Mouse (Mus musculus) ZHBTc4 (cell line): ENCODE measurements at regions not wholly inside any gene's neighbourhood (a gene's known extent, or its start where the extent isn't known, plus 50 kb on each side); places are given as distances from the start of the nearest gene placed in this dataset.

Experiments
- DNase-seq: peaks from one replicate; pipeline ENCODE4 v3.0.0-alpha.2; 2011; ENCODE audit warnings: low read depth, low spot score

DNA sequence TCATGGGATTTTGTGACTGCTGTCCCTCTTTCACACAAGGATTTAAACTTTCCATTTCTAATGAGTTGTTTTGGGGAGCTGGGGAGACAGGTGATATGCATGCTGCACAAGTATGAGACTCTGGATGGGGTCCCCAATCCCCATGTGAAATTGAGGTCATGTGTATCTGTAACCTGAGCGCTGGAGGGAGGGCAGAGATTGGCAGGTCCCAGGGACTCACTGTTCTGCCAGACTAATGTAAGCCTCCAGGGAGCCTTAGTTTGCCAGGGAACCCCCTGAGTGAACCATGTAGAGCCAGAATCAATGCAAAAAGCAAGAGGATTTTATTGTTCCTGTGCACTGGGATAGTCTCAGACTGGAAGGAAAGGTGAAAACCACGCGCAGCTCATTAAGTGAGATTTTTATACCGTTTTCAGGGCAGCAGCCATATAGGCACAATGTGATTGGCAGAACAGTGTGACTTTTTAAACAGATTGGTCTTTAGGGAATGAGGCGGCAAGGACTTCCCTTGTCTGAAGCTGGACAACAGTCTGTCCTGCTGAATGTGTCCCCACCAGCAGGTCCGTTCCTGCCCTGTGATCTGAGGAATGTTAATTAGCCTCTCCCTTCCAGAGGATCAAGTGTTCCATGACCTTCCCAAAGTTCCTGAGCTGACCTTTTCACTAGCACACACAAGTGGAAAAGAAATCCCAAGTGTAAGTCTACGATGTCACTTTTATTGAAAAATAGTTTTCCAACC, 59.9 kb upstream of the Oxgr1 start:
- peak; percentile 44 for DNase-seq

DNA sequence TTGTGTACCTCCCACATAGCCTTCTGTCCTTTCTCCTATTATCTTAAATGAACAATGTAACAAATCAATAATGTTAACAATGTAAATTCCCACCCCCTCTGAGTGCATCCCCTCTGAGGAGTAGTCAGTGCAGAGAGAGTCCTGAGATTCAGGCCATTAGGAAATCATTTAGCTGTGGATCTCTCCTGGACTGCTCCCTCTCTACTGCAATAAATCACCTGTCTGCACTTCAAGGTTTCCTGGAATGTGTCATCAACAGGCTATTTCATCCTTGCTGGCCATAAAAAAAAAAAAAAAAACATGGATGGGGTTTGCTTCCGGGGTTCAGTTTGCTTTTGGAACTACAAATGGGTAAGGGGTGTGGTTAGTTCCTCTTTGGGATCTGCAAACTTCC, 60.5 kb upstream of the Oxgr1 start:
- DNase-seq = peak; percentile 40

DNA sequence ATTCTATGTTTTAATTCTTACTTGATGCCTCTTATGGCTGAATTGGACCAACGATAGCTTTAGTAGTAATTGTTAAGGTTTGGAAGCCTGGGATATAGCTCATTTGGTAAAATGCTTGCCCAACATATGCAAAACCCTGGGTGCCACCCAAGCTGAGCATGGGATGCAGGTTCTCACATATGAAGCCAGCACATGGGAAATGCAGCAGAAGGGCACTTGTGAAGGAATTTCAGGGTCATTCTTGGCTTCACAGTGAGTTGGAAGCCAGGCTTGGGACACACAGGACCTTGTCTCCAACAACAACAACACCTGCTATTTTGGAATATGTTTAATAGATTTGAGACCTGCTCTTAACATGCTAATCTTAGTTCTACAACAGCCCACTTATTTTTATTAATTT, 67.6 kb upstream of the Oxgr1 start:
- DNase-seq = no peak

DNA sequence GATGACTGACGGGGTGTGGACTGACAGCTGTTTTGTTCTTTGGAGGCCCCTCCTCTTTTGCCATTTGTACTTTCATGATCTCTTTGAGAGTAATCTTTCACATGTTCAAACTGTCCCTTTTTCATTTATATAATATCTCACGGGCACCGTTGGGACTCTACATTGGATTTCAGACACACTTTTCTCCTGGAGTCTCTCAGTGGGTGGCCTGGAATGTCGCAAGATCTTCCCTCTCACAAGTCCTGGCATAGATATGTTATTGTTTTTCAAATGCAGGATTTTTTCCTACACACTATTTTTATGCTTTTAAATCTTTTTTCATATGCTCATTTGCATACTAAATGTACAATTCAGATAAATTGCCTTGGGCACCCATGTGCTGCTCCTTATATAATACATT, 71.1 kb upstream of the Oxgr1 start:
- DNase-seq = no peak

DNA sequence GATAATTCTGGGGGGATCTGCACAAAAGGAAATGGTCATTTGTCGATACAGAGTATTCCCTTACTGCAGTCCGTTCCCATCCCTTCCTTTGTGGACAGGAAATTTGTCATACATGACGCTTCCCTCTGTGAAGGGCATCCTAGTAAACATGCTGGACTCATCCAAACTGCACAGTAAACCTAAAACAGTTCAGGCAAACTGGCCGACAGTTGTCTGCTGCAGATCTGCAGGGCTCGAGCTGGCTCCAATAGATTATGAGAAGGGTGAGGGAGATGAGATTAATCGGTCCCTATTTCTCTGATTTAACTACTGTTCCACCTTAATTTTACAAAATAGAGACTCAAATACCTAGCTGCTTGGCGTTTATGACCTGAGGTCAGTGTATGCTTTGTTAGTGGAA, 76.3 kb upstream of the Oxgr1 start:
- no peak for DNase-seq

DNA sequence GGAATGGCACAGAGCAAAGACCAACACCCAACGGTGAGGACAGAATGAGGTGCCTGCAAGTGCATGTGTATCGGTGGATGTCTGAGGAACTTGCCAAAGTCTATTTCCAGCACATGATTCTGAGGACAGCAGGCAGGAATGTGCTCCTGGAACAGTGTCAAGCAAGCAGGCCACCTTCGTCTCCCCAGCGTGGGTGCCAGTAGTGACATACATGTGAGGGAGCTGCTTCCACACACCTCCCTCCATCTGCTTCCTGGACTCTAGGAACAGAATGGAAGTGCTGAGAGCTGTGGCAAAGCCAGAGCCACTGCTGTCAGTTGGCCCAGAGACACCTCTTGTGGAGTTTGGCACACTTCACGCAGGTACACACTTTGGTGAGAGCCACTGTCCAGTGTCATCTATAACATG, 76.9 kb upstream of the Oxgr1 start:
- DNase-seq = no peak

DNA sequence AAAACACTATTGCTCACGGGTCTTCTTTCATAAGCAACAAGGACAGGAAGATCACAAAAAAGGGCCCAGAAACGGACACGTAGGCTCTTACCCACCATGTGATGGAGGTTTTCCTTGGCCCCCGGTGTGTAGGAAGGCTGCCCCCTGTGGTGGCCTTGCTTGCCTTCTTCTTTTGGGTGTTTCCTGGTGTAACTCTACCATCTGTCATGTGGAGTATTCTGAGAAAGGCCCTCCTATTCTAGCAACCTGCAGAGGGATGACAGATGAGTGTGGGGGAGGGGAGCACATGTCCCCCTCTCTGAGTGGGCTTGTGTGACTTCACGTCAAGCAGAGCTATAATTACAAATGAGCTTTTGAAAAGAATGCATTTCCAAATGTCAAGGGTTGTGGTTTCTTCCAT, 77.3 kb upstream of the Oxgr1 start:
- no peak for DNase-seq

DNA sequence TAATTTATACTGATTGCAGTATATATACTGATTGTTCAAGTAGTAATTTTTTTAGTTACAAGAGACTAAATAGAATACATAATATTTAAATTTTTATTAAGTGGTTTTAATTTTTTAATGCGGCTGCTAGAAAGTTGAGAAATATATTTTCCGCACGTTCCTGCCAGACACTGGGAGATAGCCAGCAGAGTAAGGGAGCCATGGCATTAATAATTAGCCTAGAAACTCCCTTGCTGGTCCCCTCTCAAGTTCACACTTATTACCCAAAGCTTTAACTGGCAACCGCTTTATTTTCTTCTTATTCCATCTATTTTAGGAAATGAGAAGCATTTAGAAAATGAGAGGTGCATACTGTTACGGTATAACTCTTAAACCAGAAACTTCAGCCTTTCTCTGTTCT, 78.0 kb upstream of the Oxgr1 start:
- no peak for DNase-seq

DNA sequence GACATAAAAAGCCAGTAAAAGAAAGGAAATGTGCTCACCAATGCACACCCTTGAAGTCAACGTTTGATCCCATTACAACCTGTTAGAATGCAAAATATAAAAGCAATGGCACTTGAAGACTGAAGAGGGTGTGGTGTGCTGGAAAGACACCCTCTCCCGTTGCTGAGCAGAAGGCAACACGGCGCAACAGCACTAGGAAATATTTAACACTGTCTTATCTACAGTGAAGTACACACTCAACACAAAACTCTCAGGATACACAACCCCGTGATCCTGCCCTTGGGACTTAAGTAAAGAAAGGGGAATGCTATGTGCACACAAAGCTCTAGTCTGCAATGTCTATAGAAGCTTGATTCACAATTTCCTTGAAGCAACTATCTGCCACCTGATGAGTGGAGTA, 83.1 kb upstream of the Oxgr1 start:
- DNase-seq = no peak

DNA sequence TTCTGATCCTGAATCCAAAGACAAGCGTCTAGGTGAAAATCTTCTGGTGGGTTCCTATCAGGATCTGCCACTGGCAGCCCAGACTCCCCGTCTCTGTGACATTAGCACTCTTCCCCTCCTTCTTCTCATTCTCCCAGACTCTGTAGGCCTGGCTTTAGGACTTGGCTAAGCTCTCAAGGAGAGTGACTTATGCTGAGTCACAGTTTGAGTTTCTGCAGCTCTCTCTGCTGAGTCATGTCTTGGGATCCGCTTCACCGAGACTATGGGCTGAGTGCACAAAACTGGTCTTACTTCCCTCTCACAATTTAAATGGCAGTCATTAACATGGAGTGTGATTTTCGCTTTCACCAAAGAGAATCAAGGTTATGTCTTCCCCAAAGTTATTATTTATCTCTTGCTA, 85.2 kb upstream of the Oxgr1 start:
- DNase-seq = peak; percentile 29

DNA sequence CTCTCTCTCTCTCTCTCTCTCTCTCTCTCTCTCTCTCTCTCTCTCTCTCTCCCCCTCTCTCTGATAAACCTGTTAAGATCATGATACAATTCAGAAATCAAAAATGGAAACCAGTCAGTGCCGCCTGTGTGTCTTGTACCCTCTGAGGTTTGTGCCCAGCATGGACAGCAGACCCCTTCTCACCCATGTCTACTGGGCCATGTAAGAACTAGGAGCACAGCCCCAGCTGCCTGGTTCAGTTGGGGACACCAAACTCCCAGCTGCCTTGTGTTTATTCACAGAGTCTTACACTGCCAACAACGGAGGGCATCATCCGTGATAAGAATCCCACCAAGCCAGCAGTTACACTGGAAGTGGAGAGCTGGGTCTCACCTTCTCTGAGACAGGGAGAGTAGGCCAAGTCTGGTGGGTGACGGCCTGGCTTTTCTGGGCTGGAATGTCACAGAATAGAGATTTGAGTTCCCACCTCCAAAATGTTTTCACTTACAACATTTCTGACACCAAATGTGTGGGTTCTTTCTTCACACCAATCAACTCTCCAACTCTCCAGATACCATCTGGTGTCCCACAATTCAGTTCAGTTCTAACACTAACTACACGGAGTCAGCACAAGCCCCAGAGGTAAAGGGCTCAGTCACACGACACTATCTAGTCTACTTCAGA, 92.2 kb upstream of the Oxgr1 start:
- no peak for DNase-seq

DNA sequence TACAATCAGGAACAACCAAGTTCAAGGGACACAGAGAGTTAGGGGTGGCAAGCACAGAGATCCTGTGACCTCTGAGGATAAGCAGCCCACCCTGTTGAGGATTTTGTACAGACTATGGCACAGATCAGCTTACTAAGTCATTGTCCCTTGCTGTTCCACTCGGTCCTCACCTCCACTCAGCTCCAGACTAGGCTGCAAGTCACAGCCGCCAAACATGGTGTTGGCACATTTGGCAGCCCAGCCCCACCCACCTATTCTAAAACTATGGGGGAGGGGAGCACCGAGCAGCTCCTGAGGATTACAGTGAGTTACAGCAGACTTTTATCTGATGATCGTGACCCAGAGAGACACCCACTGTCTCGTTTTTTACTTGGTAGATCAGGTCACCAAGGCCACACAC, 93.0 kb upstream of the Oxgr1 start:
- no peak for DNase-seq

DNA sequence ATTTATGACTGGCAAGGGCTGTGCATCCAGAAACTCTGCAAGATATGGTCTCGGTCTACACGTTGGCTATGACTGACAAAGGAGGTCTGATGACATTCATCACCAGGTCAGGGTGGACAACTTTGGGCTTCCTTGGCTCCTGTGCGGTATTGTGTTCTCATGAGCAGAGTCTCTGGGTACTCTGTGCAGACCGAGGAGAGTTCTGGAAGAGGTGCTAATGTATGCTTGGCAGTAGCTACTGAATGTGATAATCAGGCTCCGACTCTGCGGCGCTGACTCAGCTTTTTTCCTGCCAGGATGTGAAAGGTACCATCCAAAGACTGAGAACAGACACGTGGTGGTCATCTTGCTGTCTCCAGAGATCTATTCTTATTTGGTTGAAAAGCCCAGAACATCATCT, 94.5 kb upstream of the Oxgr1 start:
- DNase-seq = no peak

DNA sequence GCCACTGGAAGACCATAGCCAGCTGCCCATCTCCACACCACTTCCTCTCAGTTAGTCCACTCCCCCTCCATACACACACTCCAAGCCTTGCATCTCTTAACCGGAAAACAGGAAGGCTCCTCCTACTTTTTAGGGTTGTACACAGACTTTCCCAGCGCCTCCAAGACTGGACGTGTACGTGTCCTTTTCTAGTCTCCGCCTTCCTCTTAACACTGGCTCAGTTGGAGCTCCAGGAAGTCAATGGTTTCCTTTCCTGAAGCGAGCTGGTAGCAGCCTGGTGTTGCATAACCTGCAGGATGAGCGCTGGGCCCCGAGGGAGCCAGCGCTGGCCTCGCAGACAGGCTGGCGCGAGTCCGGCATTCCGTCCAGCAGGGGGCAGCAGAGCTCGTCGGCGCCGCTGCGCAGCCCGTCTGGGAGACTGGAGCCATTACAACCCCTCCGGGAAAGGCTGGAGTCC, 95.5 kb upstream of the Oxgr1 start:
- DNase-seq = peak; percentile 97

DNA sequence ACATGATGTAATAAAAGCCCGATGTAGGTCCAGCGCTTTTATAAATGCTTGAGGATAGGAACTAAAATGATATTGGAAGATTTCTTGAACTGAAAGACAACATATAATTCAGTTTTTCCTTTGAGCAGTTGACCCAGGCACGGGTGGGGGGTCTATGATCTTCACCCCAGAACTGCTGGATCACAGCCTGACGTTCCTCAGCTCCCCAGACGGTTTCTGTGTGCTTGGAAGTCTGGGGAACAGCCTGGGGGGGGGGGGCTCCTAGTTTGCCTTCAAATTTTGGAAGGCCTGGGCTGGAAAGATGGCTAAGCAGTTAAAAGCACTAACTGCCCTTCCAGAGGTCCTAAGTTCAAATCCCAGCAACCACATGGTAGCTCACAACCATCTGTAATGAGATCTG, 96.3 kb upstream of the Oxgr1 start:
- DNase-seq = no peak

DNA sequence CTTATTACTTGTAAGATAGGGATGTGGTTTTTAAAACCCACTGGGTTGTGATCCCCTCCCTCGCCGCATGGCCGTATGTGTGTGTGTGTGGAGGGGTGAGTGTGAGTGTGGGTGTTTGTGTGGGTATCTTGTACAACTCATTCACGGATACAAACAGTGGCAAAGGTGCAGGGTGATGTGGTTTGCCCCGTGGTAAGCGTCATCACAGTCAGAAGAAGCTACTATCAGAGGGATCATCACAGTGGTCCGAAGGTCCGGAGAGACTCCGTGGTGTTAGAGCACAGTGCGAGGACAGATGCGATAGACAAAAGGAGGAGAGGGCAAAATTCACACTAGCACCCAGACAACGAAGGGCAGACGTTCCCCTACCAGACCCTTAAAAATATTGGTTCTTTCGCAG, 97.0 kb upstream of the Oxgr1 start:
- DNase-seq = no peak

DNA sequence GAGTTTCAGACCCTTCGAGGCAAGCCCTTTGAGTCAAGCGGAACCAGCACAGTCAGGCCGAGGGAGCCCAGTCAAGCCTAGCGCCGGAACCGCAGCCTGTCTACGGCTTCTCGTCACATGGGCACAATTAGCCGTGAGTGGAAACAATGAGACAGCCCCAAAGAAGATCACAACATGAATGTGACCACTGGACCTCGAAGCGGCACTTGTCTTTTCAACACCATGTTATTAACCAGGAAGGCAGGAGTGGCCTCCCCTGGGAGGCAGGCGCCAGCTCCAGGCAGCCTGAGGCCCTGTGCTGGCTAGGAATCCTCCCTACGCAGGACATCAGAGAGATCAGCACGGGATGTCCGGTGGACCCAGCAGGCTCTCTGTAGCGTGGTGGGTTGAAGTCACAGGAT, 97.4 kb upstream of the Oxgr1 start:
- no peak for DNase-seq

DNA sequence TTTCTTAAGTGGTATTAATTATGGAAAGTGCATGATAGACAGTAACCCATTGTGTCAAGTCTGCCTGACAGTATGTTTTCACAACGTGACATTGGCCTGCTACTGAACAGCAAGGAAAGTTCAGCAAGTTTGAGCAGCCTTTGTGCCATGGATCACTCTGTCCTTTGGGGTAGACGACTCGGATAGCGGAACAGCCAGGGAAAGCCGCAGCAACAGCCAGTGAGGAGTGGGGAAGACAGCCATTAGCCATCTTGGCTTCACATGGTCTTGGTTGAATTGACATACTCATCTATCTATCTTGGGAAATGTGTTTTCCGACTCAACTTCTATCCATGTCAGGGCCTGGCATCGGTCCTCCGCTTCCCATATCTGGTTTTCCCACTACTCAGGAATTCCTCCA, 98.0 kb upstream of the Oxgr1 start:
- no peak for DNase-seq

DNA sequence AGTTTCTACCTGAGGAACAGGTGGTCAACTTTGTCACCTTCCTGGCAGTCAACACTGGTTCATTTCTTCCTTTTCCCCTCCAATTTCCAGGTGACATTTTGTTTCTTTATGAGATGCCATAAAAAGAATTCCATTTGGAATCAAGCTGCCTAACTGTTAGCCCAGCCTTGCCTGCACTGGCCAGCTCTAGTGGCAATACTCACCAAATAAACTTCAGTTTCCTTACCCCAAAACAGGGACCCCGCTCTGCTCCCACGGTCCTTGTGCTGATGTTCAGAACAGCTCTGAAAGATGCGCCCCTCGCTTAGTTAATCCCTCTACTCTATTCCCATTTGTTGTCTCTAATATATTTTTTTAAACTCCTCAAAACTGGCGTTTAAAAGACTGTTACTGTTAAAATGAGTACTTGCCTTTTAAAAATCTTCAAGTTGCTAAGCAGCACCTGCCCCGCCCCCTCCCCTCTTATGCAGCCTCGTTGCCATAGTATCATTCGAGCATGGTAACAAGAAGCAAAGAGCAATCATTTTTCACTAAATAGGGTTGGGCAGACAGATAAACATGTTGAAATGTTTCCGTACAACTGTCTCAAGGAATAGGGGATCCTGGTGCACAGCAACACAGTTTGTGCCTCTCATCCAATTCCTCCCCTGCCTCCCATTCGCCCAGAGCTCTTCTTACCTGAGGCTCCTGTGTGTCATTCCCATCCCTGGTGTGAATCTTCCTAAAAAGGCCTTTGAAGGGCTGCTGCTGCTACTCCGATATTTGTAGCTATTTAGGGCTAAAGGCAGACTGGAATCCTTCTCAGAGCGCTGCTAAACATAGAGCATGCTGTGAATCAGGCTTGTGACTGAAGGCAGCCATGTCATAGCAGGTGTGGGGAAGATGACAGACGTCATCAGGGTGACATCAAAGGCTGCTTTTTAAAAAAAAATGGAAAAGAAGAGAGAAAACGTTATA, 98.8 kb upstream of the Oxgr1 start:
- no peak for DNase-seq

DNA sequence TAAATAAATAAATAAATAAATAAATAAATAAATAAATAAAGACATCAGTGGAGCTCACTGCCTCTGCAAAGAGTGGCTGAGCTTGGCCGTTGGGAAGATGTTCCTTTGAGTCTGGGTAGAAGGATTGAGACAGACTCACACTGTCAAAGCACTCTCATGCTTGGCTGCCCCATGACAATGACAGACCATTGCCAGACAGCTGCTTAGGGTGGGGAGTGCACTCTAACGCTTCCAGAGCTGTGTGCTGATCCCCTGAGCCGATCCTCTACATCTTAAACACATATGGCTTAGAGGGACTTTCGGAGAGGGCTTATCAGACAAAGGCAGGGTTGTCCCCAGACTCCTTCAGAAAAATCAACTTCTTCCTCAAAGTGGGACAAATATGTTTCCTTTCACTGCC, 100.0 kb upstream of the Oxgr1 start:
- no peak for DNase-seq

DNA sequence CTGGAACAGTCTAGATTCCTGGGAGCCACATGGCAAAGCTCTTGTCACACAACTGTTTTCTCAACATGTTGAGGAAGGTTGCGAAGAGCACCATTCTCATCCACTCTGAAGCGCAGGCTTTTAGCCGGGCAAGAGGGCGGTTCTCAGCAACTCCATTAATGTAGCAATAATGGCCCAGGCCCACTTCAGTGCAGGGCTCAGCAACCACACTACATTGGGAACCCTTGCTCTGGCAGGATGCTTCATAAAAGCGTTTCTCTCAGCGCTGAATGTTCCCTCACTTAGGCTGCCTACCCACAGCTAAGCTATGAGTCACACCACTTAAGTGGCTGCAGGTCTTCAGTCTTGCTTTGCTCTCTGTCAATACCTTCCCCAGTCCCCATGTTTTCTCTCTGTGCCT, 102.2 kb upstream of the Oxgr1 start:
- no peak for DNase-seq

DNA sequence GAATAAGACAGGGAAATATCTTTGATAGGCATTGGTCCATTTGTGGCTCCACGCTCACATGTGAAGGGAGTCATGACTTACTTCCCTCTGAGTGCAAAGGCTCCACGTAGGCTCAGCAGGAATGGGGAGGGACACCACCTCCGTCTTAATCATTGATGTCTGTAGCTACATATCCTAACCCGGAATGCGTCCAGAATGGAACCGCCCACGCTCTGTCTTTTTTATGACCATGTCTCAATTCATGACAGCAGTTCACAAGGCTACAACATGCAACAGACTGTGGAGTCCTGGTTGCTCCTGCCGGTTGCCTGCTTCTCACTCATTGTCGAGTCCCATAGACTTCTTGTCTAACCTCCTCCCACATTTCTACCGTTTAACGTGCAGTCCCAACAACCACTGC, 104.1 kb upstream of the Oxgr1 start:
- DNase-seq = no peak
